Mouse (Mus musculus): Measurements from ENCODE around the gene Ptpra. TPM values are rescaled to one million over a fixed set of nuclear protein-coding genes. Genes with fewer than 3 reads are reported as not detected.

Ptpra gene
- polyA plus RNA-seq, 1 experiment, result 113 TPM

GRCm38 (mm10) chr2:130598399-130598798 is 148.3 kb downstream of the Ptpra start:
- TF ChIP-seq POLR2A (IDR thresholded peaks at IDR 0.05; ENCODE audit: control insufficient read depth, extremely low read depth, insufficient read depth, low read length, poor library complexity) (no peak), CTCF (IDR thresholded peaks at IDR 0.05; ENCODE audit: borderline replicate concordance, control insufficient read depth, extremely low read depth, insufficient read depth, low read length, poor library complexity) (no peak)
- no peak overlapping the region for H3K4me3 ChIP-seq (ENCODE audit: control insufficient read depth, insufficient read depth, low read length)
- 99% methylated on average over 3 of the region's 3 CpGs for WGBS
- H3K27ac ChIP-seq (ENCODE audit: control insufficient read depth, insufficient read depth, low read length), result no peak overlapping the region
- H3K4me1 ChIP-seq (replicated peaks; ENCODE audit: control insufficient read depth, insufficient read depth, low read length), result no peaks in the 10 kb centered on the region
- H3K27me3 ChIP-seq (ENCODE audit: control insufficient read depth, insufficient read depth, low read length), result no peaks in the 10 kb centered on the region
- peaks cover 23% of the 10 kb centered on the region for H3K36me3 ChIP-seq (ENCODE audit: control insufficient read depth, insufficient read depth, low read length)
- DNase-seq, result no peak

- DNase-seq, result no peak
- Histone ChIP-seq H3K4me1 (replicated peaks; ENCODE audit: control insufficient read depth, insufficient read depth, low read length) (no peaks in the 10 kb centered on the region), H3K4me3 (ENCODE audit: control insufficient read depth, insufficient read depth, low read length) (no peak overlapping the region), H3K36me3 (ENCODE audit: control insufficient read depth, insufficient read depth, low read length) (peaks cover 18% of the 10 kb centered on the region), H3K27me3 (ENCODE audit: control insufficient read depth, insufficient read depth, low read length) (no peaks in the 10 kb centered on the region), H3K27ac (ENCODE audit: control insufficient read depth, insufficient read depth, low read length) (no peak overlapping the region)
- no peak for TF ChIP-seq POLR2A (IDR thresholded peaks at IDR 0.05; ENCODE audit: control insufficient read depth, extremely low read depth, insufficient read depth, low read length, poor library complexity)
- no peak for TF ChIP-seq CTCF (IDR thresholded peaks at IDR 0.05; ENCODE audit: borderline replicate concordance, control insufficient read depth, extremely low read depth, insufficient read depth, low read length, poor library complexity)
- 94% methylated on average over 4 of the region's 4 CpGs for WGBS
These were observed 152.1 kb downstream of the Ptpra start for GRCm38 (mm10) chr2:130602195-130602594.

Other genes with a start within 250 kb of the Ptpra start
- 214 and 223 TPM in 2 replicates for gene Nop56, start 175.8 kb upstream of the Ptpra start, polyA plus RNA-seq (2012; rRNA removed)
- 205 and 237 TPM in 2 replicates for gene Idh3b, start 165.7 kb upstream of the Ptpra start, polyA plus RNA-seq (2012; rRNA removed)
- gene Ebf4, start 155.1 kb upstream of the Ptpra start, polyA plus RNA-seq (2012; rRNA removed), result 0.69 and 0.78 TPM in 2 replicates
- gene Cpxm1, start 52.7 kb upstream of the Ptpra start, polyA plus RNA-seq (2012; rRNA removed), result 7.2 and 9.6 TPM in 2 replicates
- not detected in 2 replicates for gene Gm28372, start 45.0 kb upstream of the Ptpra start, polyA plus RNA-seq (2012; rRNA removed)
- 0.26 TPM in 1 of 2 replicates, not detected in the other for gene 1700020A23Rik, start 45.0 kb upstream of the Ptpra start, polyA plus RNA-seq (2012; rRNA removed)
- not detected in 2 replicates for gene Tmem239, start 43.8 kb upstream of the Ptpra start, polyA plus RNA-seq (2012; rRNA removed)
- gene Vps16, start 25.9 kb upstream of the Ptpra start, polyA plus RNA-seq (2012; rRNA removed), result 189 and 213 TPM in 2 replicates
- 42.8 and 44.7 TPM in 2 replicates for gene Pced1a, start 25.6 kb upstream of the Ptpra start, polyA plus RNA-seq (2012; rRNA removed)
- 112 and 117 TPM in 2 replicates for gene Mrps26, start 113.5 kb downstream of the Ptpra start, polyA plus RNA-seq (2012; rRNA removed)
- gene Oxt, start 125.9 kb downstream of the Ptpra start, polyA plus RNA-seq (2012; rRNA removed), result 2.3 and 3.9 TPM in 2 replicates
- 1.9 and 2.9 TPM in 2 replicates for gene Avp, start 132.3 kb downstream of the Ptpra start, polyA plus RNA-seq (2012; rRNA removed)
- 3.7 and 4.3 TPM in 2 replicates for gene Fastkd5, start 179.7 kb downstream of the Ptpra start, polyA plus RNA-seq (2012; rRNA removed)
- gene Ubox5, start 179.8 kb downstream of the Ptpra start, polyA plus RNA-seq (2012; rRNA removed), result 10.7 and 11.8 TPM in 2 replicates
- 7.6 and 9.2 TPM in 2 replicates for gene Lzts3, start 192.5 kb downstream of the Ptpra start, polyA plus RNA-seq (2012; rRNA removed)
- gene Ddrgk1, start 214.4 kb downstream of the Ptpra start, polyA plus RNA-seq (2012; rRNA removed), result 40.9 and 53.0 TPM in 2 replicates
- 42.9 and 43.3 TPM in 2 replicates for gene Itpa, start 217.3 kb downstream of the Ptpra start, polyA plus RNA-seq (2012; rRNA removed)
- 12.5 and 13.6 TPM in 2 replicates for gene Slc4a11, start 247.2 kb downstream of the Ptpra start, polyA plus RNA-seq (2012; rRNA removed)

Measured in thymus, adult 2 months (tissue).